Mouse (Mus musculus) MEL (cell line): Measurements from ENCODE around the gene Map1b.

Source experiments
- CHD1 ChIP-seq: IDR thresholded peaks from 2 replicates; pipeline ENCODE4 v1.6.1; 2012; ENCODE audit warnings: low read depth, mild to moderate bottlenecking, inconsistent platforms, low read length, improper control_type of control experiment
- CTCF ChIP-seq, 3 experiments: IDR thresholded peaks in 2 of 3; conservative IDR thresholded peaks in 1 of 3; 2 replicates each; pipeline ENCODE4 v1.5.1; 2011 to 2012; ENCODE audit warnings: low read length in 3 of 3, low read depth in 2 of 3, mild to moderate bottlenecking in 2 of 3, improper control_type of control experiment in 1 of 3, inconsistent platforms in 1 of 3, mixed read lengths in 1 of 3, moderate library complexity in 1 of 3; ENCODE audit not compliant: control insufficient read depth in 1 of 3, insufficient read depth in 1 of 3, poor library complexity in 1 of 3, severe bottlenecking in 1 of 3
- EP300 ChIP-seq, 2 experiments: IDR thresholded peaks; 2 replicates each; pipeline ENCODE4 v1.6.1; 2011; ENCODE audit warnings: improper control_type of control experiment in 2 of 2, low read length in 2 of 2, low read depth in 1 of 2, mild to moderate bottlenecking in 1 of 2
- KAT2A ChIP-seq: conservative IDR thresholded peaks from 2 replicates; pipeline ENCODE4 v1.6.1; 2012; ENCODE audit warnings: low read depth, low read length, improper control_type of control experiment, inconsistent platforms
- MAX ChIP-seq: IDR thresholded peaks from 2 replicates; pipeline ENCODE4 v1.6.1; 2011; ENCODE audit warnings: low read length, improper control_type of control experiment
- MYC ChIP-seq: IDR thresholded peaks from 2 replicates; pipeline ENCODE4 v1.6.1; 2011; ENCODE audit warnings: low read depth, mild to moderate bottlenecking, low read length, improper control_type of control experiment, moderate library complexity
- POLR2A ChIP-seq, 2 experiments: IDR thresholded peaks; 2 replicates each; pipeline ENCODE4 v1.6.1; 2011 to 2012; ENCODE audit warnings: low read length in 2 of 2, mild to moderate bottlenecking in 2 of 2, control low read depth in 1 of 2, improper control_type of control experiment in 1 of 2, low read depth in 1 of 2, moderate library complexity in 1 of 2; ENCODE audit not compliant: control insufficient read depth in 1 of 2, insufficient read depth in 1 of 2, poor library complexity in 1 of 2
- POLR2AphosphoS5 ChIP-seq: IDR thresholded peaks from 2 replicates; pipeline ENCODE4 v1.6.1; 2012; ENCODE audit warnings: low read depth, borderline replicate concordance, mild to moderate bottlenecking, inconsistent platforms, low read length, moderate library complexity, mixed read lengths
- TAL1 ChIP-seq: IDR thresholded peaks from 2 replicates; pipeline ENCODE4 v1.6.1; 2012; ENCODE audit warnings: mild to moderate bottlenecking, inconsistent platforms, low read length, moderate library complexity, mixed read lengths
- UBTF ChIP-seq: IDR thresholded peaks from 2 replicates; pipeline ENCODE4 v1.6.1; 2012; ENCODE audit warnings: low read depth, mild to moderate bottlenecking, inconsistent platforms, low read length, improper control_type of control experiment, moderate library complexity, borderline replicate concordance; ENCODE audit not compliant: insufficient read depth
- USF1 ChIP-seq: IDR thresholded peaks from 2 replicates; pipeline ENCODE4 v1.6.1; 2014; ENCODE audit warnings: low read depth, mild to moderate bottlenecking, inconsistent platforms, low read length, improper control_type of control experiment, moderate library complexity

GRCm38 (mm10) chr13:99492619-99493303 lies 23.6 kb downstream of the Map1b start:
- TF ChIP-seq CTCF (IDR thresholded peaks at IDR 0.05 in 2 of 3, conservative IDR thresholded peaks at IDR 0.05 in 1 of 3; ENCODE audit: control insufficient read depth in 1 of 3, insufficient read depth in 1 of 3, low read depth in 2 of 3, low read length in 3 of 3, poor library complexity in 1 of 3, severe bottlenecking in 1 of 3) (no peak), UBTF (no peak), POLR2AphosphoS5 (no peak), MYC (no peak), EP300 (IDR thresholded peaks at IDR 0.05; ENCODE audit: low read depth in 1 of 2, low read length in 2 of 2) (no peak), MAX (no peak), POLR2A (IDR thresholded peaks at IDR 0.05; ENCODE audit: control insufficient read depth in 1 of 2, insufficient read depth in 1 of 2, low read depth in 1 of 2, low read length in 2 of 2, poor library complexity in 1 of 2) (no peak), USF1 (no peak), KAT2A (no peak), CHD1 (no peak), TAL1 (no peak)
